Mouse (Mus musculus) stomach, postnatal 0 days (tissue): ENCODE data around the gene Ahsa1.

Source experiments
- CTCF ChIP-seq: IDR thresholded peaks from 2 replicates; pipeline ENCODE4 v1.5.1; 2016; ENCODE audit warnings: antibody characterized with exemption, low read depth, mild to moderate bottlenecking, moderate library complexity
- EP300 ChIP-seq: optimal IDR thresholded peaks from 2 replicates; pipeline ENCODE3; 2016; ENCODE audit warnings: antibody characterized with exemption

- TF ChIP-seq CTCF: no peak
- no peak for TF ChIP-seq EP300
Observed at GRCm38 (mm10) chr12:87281766-87282165, 15.5 kb downstream of the Ahsa1 start.
